Mouse (Mus musculus): ENCODE results near the gene Ngp.

Ngp gene

DNA sequence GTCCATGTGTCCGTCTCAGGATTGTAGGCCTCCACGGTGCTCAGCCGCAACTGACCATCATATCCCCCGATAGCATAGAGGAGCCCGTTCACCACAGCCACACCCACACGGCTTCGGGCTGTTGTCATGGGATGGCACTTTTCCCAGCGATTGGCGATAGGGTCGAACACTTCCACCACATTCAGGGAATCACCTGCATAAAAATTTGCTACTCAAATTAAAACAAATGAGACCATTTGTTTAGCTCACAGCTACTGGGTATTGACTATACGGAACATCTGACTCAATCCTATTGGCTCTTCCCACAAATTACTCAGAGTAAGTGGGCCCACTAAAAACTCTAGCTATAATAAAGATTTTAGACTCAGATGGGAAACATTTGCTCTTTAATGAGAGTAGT lies 16.5 kb downstream of the Ngp start:
- DNase-seq (ENCODE audit: low spot score) = no peak

DNA sequence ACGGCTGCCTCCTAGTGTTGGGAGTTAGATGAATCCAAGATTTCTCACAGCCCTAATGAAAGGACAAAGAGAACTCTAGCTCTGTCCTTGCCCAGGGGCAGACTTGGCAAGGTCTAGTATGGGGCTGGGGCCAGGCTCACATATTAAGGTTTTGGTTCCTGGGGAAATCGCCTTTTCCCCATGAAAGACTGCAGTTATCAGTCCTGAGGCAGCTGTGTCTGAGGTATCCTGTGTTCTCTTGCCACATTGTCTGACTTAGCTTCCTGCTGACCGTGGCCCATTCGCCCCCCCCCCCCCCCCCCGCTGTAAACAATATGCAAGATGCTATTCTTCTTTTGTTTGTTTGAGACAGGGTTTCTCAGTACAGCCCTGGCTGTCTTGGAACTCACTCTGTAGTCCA lies 20.5 kb downstream of the Ngp start:
- DNase-seq (ENCODE audit: low spot score) = no peak

DNA sequence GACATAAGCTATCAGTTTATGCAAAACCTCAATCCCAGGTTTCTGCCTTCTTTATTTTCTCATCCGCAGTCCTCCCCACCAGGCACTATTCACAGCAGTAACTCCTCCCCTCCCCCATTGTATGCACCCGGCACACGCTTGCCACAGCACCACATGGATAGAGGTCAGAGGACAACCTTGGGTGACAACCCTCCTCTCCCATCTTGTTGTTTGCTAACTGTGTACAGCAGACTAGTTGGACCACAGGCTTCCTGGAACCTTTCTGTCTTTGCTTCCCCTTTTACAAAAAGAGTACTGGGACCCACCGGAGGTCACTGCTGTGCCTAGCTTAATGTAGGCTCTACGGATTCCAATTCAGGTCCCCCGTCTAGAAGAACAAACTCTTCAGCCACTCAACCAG lies 21.0 kb downstream of the Ngp start:
- DNase-seq (ENCODE audit: low spot score) = no peak

DNA sequence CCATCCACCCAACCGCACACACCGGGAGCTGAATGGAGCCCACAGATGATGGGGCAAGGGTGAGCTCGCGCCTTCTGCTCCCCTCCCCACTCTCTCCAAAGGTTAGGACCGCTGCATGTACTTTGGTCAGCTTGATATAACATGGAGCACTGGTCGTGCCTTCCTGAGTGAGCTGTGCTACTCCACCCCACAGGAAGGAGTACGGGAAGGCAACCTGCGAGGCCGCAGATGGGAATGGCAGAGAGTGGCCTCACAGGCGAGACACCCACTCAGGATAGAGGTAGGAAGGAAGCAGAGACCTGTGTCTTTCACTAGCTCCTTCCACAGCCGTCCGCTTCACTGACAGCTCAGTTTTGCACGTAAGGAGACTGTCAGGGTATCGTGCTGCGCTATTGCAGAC lies 28.8 kb downstream of the Ngp start:
- DNase-seq (ENCODE audit: low spot score) = no peak

DNA sequence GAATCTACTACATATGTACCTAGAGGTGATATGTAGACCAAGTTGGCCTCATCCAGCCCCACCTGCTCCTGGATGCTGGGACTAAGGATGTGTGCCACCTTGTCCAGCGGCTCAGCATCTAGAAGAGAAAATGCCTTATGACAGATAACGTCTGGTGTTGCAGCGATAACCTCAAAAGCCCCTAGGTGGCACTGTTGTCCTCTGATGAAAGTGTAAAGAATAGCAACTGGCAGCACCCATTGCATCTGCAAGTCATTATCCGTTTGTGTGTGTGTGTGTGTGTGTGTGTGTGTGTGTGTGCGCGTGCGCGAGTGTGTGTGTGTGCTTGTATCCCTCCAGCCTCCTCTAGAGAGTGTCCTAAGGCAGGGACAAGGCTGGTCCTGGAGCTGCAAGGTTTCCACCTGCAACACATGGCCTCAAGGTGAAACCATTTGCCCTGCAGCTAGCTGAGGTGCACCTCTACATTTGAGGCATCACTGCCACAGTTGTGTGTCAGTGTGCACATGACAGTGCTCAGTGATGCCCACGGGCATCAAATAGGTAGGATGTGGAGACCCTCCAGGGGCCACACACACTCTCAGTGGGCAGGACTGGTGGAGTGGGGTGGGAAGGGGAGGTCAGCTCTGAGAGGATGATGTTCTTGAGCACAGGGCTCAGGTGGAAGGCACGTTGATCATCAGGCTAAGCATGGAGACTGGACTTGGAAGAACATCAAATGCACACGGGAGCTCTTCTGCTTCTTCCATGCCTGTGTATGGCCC lies 29.5 kb downstream of the Ngp start:
- DNase-seq (ENCODE audit: low spot score) = peak; percentile 78

DNA sequence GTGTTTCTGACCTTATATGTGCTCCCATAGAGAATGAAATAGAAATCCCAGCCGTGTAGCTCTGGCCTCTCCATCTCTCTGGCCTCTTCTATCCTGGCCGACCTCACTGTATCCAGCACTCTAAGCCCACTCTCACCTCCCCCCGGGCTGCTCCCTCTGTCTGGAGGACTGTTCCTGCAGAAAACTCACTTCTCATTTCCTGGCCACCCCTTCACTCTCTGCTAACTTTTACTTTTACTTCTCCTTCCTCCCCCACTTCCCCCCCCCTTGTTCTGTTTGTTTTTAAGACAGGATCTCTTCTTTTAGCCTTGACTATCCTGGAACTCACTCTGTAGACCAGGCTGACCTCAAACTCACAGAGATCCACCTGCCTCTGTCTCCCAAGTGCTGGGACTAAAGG lies 33.0 kb downstream of the Ngp start:
- no peak for DNase-seq (ENCODE audit: low spot score)

DNA sequence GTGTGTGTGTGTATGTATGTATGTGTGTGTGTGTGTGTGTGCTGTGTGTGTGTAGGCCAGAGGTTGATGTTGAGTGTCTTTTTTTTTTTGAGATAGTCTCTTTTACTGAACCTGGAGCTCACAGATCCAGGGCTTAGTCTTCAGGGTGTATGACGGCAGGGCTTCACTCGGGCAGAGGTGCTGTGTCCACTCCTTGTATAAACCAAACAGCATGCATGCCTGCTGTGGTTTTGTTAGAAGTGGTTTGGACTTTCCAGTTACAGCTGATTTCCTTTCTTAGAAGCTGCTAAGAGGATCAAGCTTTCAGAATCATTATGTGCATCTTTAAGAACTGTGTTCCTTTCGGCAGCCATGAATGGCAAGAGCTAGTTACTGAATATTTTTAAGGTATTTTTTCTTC lies 38.4 kb downstream of the Ngp start:
- DNase-seq (ENCODE audit: low spot score) = no peak

DNA sequence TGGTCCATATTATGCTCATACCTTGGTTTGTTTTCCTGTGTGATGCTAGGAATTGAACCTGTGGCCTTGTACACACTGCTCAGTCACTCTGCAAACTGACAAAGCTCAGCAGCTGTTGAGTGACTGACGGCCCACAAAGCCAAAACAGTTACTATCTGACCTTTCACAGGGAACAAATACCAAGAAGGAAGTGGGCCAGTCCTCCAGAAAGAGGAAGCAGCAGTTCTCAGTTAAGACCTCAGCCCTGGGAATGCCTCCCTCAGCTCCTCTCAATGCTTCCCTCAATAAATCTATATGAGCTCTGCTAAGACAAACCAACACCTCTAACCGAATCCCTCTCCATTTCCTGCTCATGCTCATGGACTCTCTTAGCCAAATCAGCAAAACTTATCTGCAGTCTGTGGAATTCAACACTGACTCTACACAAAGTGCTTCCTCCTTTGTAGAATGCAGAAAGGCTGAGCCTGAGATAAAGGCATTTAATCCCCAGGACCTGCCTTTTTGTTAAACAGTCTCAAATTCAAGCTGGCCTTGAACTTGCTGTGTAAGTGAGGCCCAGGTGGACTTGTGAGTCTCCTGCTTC lies 39.7 kb downstream of the Ngp start:
- no peak for DNase-seq (ENCODE audit: low spot score)

DNA sequence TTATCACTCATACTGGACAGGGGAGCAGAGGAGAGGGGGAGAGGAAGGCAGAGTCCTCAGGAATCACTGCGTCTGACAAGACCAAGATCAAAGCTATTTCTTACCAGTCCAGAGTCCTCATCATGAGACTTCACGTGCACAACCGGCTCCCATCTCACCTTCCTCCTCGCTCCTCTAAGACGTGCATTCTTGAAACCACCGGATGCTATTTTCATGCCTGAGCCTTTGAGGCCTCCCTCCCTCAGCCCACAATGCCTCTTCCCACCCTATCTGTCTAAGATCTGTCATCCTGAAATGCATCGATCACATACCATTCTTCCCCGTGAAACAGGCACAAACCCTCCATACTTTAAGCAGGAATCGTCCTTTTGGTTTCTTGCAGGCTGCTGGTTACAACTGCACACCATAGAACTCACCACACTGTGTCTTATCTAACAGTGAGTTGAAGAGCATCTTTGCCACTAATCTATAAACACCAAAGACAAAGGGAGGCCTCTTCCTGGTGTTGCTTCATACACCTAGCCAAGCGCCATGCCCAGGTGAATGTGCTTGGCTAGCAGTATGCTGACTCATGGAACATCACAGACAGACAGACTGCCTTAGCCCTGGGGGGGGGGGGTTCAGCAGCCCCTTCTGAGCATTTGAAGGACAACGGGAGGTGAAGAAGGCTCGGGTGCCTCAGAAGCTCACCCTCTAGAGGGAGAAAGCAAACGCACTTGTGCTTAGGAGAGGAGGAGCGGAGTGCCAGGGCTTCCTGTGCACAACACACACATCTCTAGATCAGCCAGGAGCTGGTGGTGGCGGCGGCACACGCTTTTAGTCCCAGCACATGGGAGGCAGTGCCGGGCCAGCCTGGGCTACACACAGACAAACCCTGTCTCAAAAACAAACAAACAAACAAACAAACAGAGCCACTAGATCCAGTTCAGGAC lies 41.6 kb downstream of the Ngp start:
- DNase-seq (ENCODE audit: low spot score) = peak; percentile 41

DNA sequence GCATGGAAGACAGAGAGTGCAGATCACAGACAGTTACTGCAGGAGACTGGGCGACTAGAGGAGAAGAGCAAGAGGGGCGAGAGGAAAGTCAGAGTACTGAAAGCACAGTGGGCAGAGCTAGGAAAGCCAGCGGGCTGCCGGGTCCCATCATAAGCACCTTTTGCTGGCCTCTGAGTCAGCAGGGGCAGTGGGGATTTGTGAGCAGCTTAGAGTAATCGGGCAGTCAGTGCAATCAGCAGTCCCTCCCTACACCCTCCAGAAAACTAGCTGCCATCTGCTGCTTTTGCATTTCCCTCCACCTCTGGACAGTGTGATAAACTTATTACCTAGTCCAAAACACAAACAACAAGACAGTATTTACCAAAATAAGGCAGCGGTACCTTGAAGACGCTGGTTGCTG lies 42.8 kb downstream of the Ngp start:
- no peak for DNase-seq (ENCODE audit: low spot score)

DNA sequence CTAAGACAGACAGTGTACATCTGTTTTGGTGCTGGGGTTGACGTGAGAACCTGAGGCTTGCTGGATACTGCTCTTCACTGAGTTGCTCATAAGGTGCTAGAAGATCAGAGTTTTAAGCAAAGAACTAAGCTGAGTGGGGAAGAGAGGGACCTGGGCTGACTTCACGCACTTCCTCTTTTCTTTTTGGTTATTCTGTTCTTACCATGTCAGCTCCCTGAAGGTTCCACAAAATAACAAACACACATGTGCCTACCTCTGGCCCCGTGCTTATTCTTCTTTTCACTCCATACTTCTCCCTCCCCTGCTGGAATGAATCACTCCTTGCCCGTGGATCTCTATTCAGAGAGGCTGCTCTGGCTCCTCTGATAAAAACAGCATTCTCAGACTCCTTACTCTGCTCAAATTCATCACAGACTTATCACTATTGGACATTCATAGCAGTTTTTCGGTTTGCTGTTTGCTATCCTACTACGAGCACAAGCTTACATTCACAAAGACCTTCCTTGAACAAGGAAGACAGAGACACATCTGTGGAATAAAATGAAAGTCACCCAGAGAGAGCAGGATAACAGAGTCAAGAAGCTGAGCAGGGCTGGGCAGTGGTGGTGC lies 44.5 kb downstream of the Ngp start:
- no peak for DNase-seq (ENCODE audit: low spot score)

DNA sequence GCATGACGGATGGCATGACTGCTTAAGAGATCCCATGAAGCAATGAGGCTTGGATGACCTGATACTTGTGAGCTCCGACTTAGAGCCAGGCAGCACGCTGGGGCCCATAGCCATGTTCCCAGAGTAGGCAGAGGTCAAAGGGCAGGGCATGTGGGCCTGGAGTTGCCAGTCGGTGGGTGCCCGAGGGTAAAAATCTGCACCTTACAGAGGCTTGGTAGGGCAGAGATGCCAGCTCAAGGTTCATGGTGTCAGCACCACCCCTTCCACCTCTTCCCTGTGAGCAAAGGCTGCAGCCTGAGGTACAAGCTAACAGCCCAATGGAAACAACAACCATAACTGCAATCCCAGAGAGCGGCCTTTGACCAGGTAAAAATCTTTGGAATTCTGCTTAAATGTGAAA lies 45.8 kb downstream of the Ngp start:
- DNase-seq (ENCODE audit: low spot score) = no peak

DNA sequence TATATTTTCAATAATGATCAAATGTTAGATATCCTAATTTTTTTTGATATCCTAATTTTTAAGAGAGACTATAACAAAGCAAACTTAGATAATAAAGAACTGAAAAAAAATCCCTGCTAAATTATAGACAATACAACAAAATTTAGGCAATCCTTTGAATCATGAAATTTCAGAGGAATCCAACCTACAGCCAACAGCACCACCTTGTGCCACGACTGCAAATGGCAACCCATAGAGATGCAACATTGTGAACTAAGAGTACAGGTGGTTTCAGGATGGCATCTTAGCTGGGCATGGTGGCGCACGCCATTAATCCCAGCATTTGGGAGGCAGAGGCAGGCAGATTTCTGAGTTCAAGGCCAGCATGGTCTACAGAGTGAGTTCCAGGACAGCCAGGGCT lies 46.6 kb downstream of the Ngp start:
- peak; percentile 63 for DNase-seq (ENCODE audit: low spot score)

Data from T-cell, adult 2 months (primary cell).